Mouse (Mus musculus) MEL (cell line): ENCODE data around the gene Prlh. TPM values are rescaled to one million over a fixed set of nuclear protein-coding genes. Genes with fewer than 3 reads are reported as not detected.

Experiments
- DNase-seq: peaks from one replicate; pipeline ENCODE4 v3.0.0; 2011; ENCODE audit warnings: low read depth, low spot score
- H3K27ac ChIP-seq: 2 replicates; pipeline ENCODE4 v1.5.1; 2012; ENCODE audit warnings: low read depth, mild to moderate bottlenecking, control low read depth, low read length, moderate library complexity; ENCODE audit not compliant: control insufficient read depth
- H3K27me3 ChIP-seq, 2 experiments: fragments of 150-350 bp in 1 of 2; sonication (generic) in 1 of 2; 2 replicates each; pipeline ENCODE4 v1.6.1; 2012; ENCODE audit warnings: low read length in 2 of 2, mild to moderate bottlenecking in 2 of 2, improper control_type of control experiment in 1 of 2, moderate library complexity in 1 of 2; ENCODE audit not compliant: insufficient read depth in 2 of 2, control insufficient read depth in 1 of 2
- H3K36me3 ChIP-seq, 2 experiments: 2 replicates each; pipeline ENCODE4 v1.6.1; 2012 to 2014; ENCODE audit warnings: low read length in 2 of 2, improper control_type of control experiment in 1 of 2, inconsistent platforms in 1 of 2, mild to moderate bottlenecking in 1 of 2; ENCODE audit not compliant: insufficient read depth in 2 of 2, control insufficient read depth in 1 of 2
- H3K4me1 ChIP-seq, 2 experiments: fragments of 150-350 bp in 1 of 2; sonication (generic) in 1 of 2; 2 replicates each; pipeline ENCODE4 v1.6.1; 2012; ENCODE audit warnings: low read length in 2 of 2, improper control_type of control experiment in 1 of 2, mild to moderate bottlenecking in 1 of 2; ENCODE audit not compliant: insufficient read depth in 2 of 2, control insufficient read depth in 1 of 2
- H3K4me3 ChIP-seq, 2 experiments: fragments of 150-350 bp in 1 of 2; sonication (generic) in 1 of 2; 2 replicates each; pipeline ENCODE4 v1.5.1; 2012; ENCODE audit warnings: low read depth in 2 of 2, low read length in 2 of 2, mild to moderate bottlenecking in 2 of 2, moderate library complexity in 2 of 2, control low read depth in 1 of 2, improper control_type of control experiment in 1 of 2; ENCODE audit not compliant: control insufficient read depth in 1 of 2, insufficient read depth in 1 of 2
- H3K79me2 ChIP-seq: 2 replicates; pipeline ENCODE4 v1.6.1; 2012; ENCODE audit warnings: mild to moderate bottlenecking, low read length, moderate library complexity; ENCODE audit not compliant: control insufficient read depth, poor library complexity, insufficient read depth
- H3K9ac ChIP-seq: 2 replicates; pipeline ENCODE4 v1.6.1; 2012; ENCODE audit warnings: low read depth, mild to moderate bottlenecking, control low read depth, low read length, moderate library complexity; ENCODE audit not compliant: control insufficient read depth, poor library complexity, severe bottlenecking
- H3K9me3 ChIP-seq: fragments of 150-350 bp; sonication (generic); replicated peaks from 2 replicates; pipeline ENCODE4 v1.6.1; 2012; ENCODE audit warnings: mild to moderate bottlenecking, low read length, improper control_type of control experiment, moderate library complexity; ENCODE audit not compliant: insufficient read depth
- CHD1 ChIP-seq: IDR thresholded peaks from 2 replicates; pipeline ENCODE4 v1.6.1; 2012; ENCODE audit warnings: low read depth, mild to moderate bottlenecking, inconsistent platforms, low read length, improper control_type of control experiment
- E2F4 ChIP-seq: IDR thresholded peaks from 2 replicates; pipeline ENCODE4 v1.6.1; 2011; ENCODE audit warnings: low read depth, low read length, improper control_type of control experiment, borderline replicate concordance
- ELF1 ChIP-seq: IDR thresholded peaks from 2 replicates; pipeline ENCODE4 v1.6.1; 2014; ENCODE audit warnings: low read depth, mild to moderate bottlenecking, inconsistent platforms, low read length, improper control_type of control experiment, moderate library complexity
- EP300 ChIP-seq, 2 experiments: IDR thresholded peaks; 2 replicates each; pipeline ENCODE4 v1.6.1; 2011; ENCODE audit warnings: improper control_type of control experiment in 2 of 2, low read length in 2 of 2, low read depth in 1 of 2, mild to moderate bottlenecking in 1 of 2
- JUND ChIP-seq: IDR thresholded peaks from 2 replicates; pipeline ENCODE4 v1.6.1; 2011; ENCODE audit warnings: low read depth, mild to moderate bottlenecking, improper control_type of control experiment, low read length
- KAT2A ChIP-seq: conservative IDR thresholded peaks from 2 replicates; pipeline ENCODE4 v1.6.1; 2012; ENCODE audit warnings: low read depth, low read length, improper control_type of control experiment, inconsistent platforms
- MAFK ChIP-seq: IDR thresholded peaks from 2 replicates; pipeline ENCODE4 v1.6.1; 2011; ENCODE audit warnings: low read depth, mild to moderate bottlenecking, low read length, improper control_type of control experiment, borderline replicate concordance
- MAX ChIP-seq: IDR thresholded peaks from 2 replicates; pipeline ENCODE4 v1.6.1; 2011; ENCODE audit warnings: low read length, improper control_type of control experiment
- MEF2A ChIP-seq: IDR thresholded peaks from 2 replicates; pipeline ENCODE4 v1.6.1; 2014; ENCODE audit warnings: low read depth, mild to moderate bottlenecking, inconsistent platforms, low read length, improper control_type of control experiment; ENCODE audit not compliant: poor library complexity, insufficient replicate concordance, severe bottlenecking; ENCODE audit errors: extremely low read depth
- MXI1 ChIP-seq: IDR thresholded peaks from 2 replicates; pipeline ENCODE4 v1.6.1; 2011; ENCODE audit warnings: mild to moderate bottlenecking, low read depth, low read length, improper control_type of control experiment
- NELFE ChIP-seq: IDR thresholded peaks from 2 replicates; pipeline ENCODE4 v1.6.1; 2011; ENCODE audit warnings: low read depth, low read length, improper control_type of control experiment
- NRF1 ChIP-seq: IDR thresholded peaks from 2 replicates; pipeline ENCODE4 v1.6.1; 2014; ENCODE audit warnings: low read depth, mild to moderate bottlenecking, inconsistent platforms, low read length, improper control_type of control experiment, moderate library complexity; ENCODE audit not compliant: poor library complexity, insufficient read depth, severe bottlenecking
- POLR2AphosphoS2 ChIP-seq: IDR thresholded peaks from 2 replicates; pipeline ENCODE4 v1.6.1; 2011; ENCODE audit warnings: low read length, improper control_type of control experiment
- POLR2AphosphoS5 ChIP-seq: IDR thresholded peaks from 2 replicates; pipeline ENCODE4 v1.6.1; 2012; ENCODE audit warnings: low read depth, borderline replicate concordance, mild to moderate bottlenecking, inconsistent platforms, low read length, moderate library complexity, mixed read lengths
- RAD21 ChIP-seq: IDR thresholded peaks from 2 replicates; pipeline ENCODE4 v1.6.1; 2011; ENCODE audit warnings: mild to moderate bottlenecking, low read depth, low read length, improper control_type of control experiment
- RCOR1 ChIP-seq: IDR thresholded peaks from 2 replicates; pipeline ENCODE4 v1.6.1; 2012; ENCODE audit warnings: low read depth, mild to moderate bottlenecking, inconsistent platforms, low read length, improper control_type of control experiment
- SIN3A ChIP-seq: IDR thresholded peaks from 2 replicates; pipeline ENCODE4 v1.6.1; 2012; ENCODE audit warnings: low read length, improper control_type of control experiment, inconsistent platforms
- SMC3 ChIP-seq: IDR thresholded peaks from 2 replicates; pipeline ENCODE4 v1.6.1; 2011; ENCODE audit warnings: low read depth, low read length, improper control_type of control experiment
- TAL1 ChIP-seq: IDR thresholded peaks from 2 replicates; pipeline ENCODE4 v1.6.1; 2012; ENCODE audit warnings: mild to moderate bottlenecking, inconsistent platforms, low read length, moderate library complexity, mixed read lengths
- TCF12 ChIP-seq: IDR thresholded peaks from 2 replicates; pipeline ENCODE4 v1.6.1; 2014; ENCODE audit warnings: low read depth, mild to moderate bottlenecking, inconsistent platforms, low read length, improper control_type of control experiment, moderate library complexity
- UBTF ChIP-seq: IDR thresholded peaks from 2 replicates; pipeline ENCODE4 v1.6.1; 2012; ENCODE audit warnings: low read depth, mild to moderate bottlenecking, inconsistent platforms, low read length, improper control_type of control experiment, moderate library complexity, borderline replicate concordance; ENCODE audit not compliant: insufficient read depth
- polyA plus RNA-seq, 2 experiments: library from polyadenylated mRNA; stranded (reverse) in 1 of 2; unstranded in 1 of 2; fragments of >175 nt in 1 of 2; fragments of >200 nt in 1 of 2; gene quantifications; 2 replicates each; pipeline versions ENCODE4 v1.2.1 to v1.2.4; 2012; ENCODE audit warnings: low replicate concordance in 2 of 2, low read depth in 1 of 2; ENCODE audit not compliant: insufficient read length in 2 of 2, insufficient read depth in 1 of 2, missing spikeins in 1 of 2
- total RNA-seq: library from RNA; depleted of rRNA; stranded (reverse); fragments of 300-350 nt; gene quantifications from 2 replicates; pipeline ENCODE4 v1.2.3, GENCODE M21; 2012; rRNA removed

Gene Prlh
- total and polyA plus RNA-seq, 3 experiments = not detected

DNA sequence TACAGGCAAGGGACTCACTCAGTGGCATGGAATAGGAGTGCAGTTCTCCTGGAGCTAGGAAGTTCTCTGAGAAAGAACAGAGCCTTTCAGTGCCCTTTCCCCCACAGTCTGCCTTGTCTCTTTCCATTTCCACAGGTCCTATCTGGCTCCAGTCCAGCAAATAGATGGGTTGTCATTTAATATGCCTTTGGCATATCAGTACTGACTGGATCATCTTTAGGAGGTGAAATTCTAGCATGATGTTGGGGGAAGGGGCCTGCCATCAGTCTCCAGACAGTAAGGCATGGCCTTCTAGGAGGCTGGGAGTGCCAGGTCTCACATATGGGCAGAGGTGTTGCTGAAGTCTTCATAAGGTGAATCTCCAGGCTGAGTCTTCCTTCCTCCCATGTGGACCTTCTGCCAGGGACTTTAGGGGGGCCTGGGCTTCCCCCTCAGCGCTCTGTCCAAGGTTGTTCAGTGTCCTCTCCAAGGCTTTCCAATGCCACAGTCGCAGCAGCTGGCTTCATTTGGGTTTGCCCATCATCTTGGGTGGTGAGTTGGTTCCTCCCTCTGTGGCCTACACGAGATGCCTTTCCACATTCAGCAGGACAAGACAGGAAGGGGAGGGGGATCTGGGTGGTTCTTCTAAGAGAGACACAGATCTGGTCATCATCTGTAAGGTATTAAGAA lies 49.1 kb downstream of the Prlh start:
- no peaks in the 10 kb centered on the region; a peak in 1 of 4 replicates for H3K27me3 ChIP-seq

DNA sequence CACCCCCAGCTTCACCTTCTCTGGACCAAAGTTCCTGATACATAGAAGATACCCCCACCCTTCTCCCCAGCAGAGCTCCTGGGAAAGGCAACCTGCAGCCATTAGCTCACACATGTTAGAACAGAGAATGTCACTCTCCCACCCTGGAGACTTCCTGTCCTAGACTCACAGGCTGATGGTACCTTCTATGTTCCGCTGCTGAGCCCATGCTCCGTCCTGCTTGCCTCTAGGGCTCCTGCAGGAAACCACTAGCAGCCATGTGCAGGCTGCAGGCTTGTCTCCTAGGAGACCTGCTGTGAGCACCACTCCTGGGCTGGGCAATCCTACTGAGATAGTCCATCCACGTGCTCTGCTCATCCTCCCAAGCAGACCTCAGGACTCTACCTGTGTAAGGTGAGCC lies 49.7 kb downstream of the Prlh start:
- no peak overlapping the region for H3K4me3 ChIP-seq

More for the DNA sequence above, 49.1 kb downstream of the Prlh start:
- no peaks in the 10 kb centered on the region for H3K79me2 ChIP-seq
- H3K36me3 ChIP-seq = no peaks in the 10 kb centered on the region
- no peak overlapping the region for H3K4me3 ChIP-seq
- no peak overlapping the region for H3K9ac ChIP-seq
- TF ChIP-seq RAD21 (no peak), MAX (no peak), MAFK (no peak), UBTF (no peak), POLR2AphosphoS2 (no peak), POLR2AphosphoS5 (no peak), SMC3 (no peak), RCOR1 (no peak), TAL1 (no peak), ELF1 (no peak), MXI1 (no peak), MEF2A (no peak), TCF12 (no peak), SIN3A (no peak), JUND (no peak), NELFE (no peak), CHD1 (no peak), EP300 (IDR thresholded peaks at IDR 0.05; ENCODE audit: low read depth in 1 of 2, low read length in 2 of 2) (no peak), E2F4 (no peak), NRF1 (no peak)
- H3K9me3 ChIP-seq = no peaks in the 10 kb centered on the region
- DNase-seq = no peak
- no peaks in the 10 kb centered on the region for H3K4me1 ChIP-seq
- H3K27ac ChIP-seq = no peak overlapping the region

More for the DNA sequence above, 49.7 kb downstream of the Prlh start:
- Histone ChIP-seq H3K27ac (no peak overlapping the region), H3K9me3 (no peaks in the 10 kb centered on the region), H3K79me2 (no peaks in the 10 kb centered on the region), H3K4me1 (no peaks in the 10 kb centered on the region), H3K27me3 (no peaks in the 10 kb centered on the region; a peak in 1 of 4 replicates), H3K36me3 (no peaks in the 10 kb centered on the region), H3K9ac (no peak overlapping the region)
- TF ChIP-seq KAT2A (no peak), MEF2A (no peak)
- DNase-seq = no peak

Other genes with a start within 250 kb of the Prlh start
- not detected in 2 replicates for gene Col6a3, start 109.1 kb upstream of the Prlh start, total RNA-seq
- not detected for gene Col6a3, start 109.1 kb upstream of the Prlh start, polyA plus RNA-seq
- gene Mlph, start 38.0 kb upstream of the Prlh start, total RNA-seq = not detected in 2 replicates
- not detected for gene Mlph, start 38.0 kb upstream of the Prlh start, polyA plus RNA-seq
- gene Rab17, start 16.6 kb downstream of the Prlh start, total RNA-seq = not detected in 2 replicates
- not detected for gene Rab17, start 16.6 kb downstream of the Prlh start, polyA plus RNA-seq
- 12.9 and 13.9 TPM in 2 replicates for gene Lrrfip1, start 45.6 kb downstream of the Prlh start, total RNA-seq
- gene Lrrfip1, start 45.6 kb downstream of the Prlh start, polyA plus RNA-seq = 10 to 100 TPM in 1 of 2 experiments, not detected in 1; 15.4 TPM
- not detected in 2 replicates for gene Rbm44, start 192.0 kb downstream of the Prlh start, total RNA-seq
- not detected for gene Rbm44, start 192.0 kb downstream of the Prlh start, polyA plus RNA-seq
- gene Ramp1, start 226.7 kb downstream of the Prlh start, total RNA-seq = 2.6 and 5.6 TPM in 2 replicates
- gene Ramp1, start 226.7 kb downstream of the Prlh start, polyA plus RNA-seq = 1 to 10 TPM in 1 of 2 experiments, not detected in 1; 4.1 TPM